Mouse (Mus musculus): ENCODE results near the gene Gm2174. TPM values are rescaled to one million over a fixed set of nuclear protein-coding genes. Genes with fewer than 3 reads are reported as not detected.

The Gm2174 gene
- total RNA-seq (2014; rRNA removed) (not detected in 2 replicates), polyA plus RNA-seq (2015; fragmentation: Nextera tagmentation; extraction: Ambion mirVana) (not detected in 2 replicates)

DNA sequence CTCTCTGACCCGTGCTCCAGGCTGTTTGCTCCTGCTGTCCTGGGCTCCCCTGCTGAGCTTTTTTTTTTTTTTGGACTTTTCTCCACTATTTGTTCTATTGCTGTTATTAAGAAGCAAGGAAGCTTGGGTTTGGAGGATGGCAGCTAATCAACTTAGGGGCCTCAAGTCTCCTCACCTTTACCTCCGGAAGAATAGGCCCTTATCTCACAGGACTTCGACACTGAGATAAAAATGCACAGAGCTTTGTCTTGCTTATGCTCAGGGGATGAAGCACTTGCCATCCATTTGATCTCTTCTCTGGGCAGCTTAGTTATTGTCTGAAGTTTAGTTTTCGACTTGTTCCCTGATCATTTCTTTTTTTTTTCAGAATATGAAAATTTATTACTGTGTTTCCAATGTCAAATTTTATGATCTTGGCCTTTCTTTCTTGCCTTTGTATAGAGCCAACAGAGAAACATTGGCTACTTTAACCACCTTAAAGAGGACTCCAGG, at the start of gene Gm2174:
Gm2174 (plus strand) TSS at position 442 of the 492 bp plus-strand sequence.
- no peaks in the 10 kb centered on the region for H3K36me3 ChIP-seq (ENCODE audit: insufficient read depth, low read length)
- H3K4me2 ChIP-seq (ENCODE audit: low read depth, low read length, poor library complexity, severe bottlenecking), result no peak within 1 kb of the TSS
- no peak within 1 kb of the TSS for H3K9ac ChIP-seq (replicated peaks; ENCODE audit: low read length, poor library complexity, severe bottlenecking)
- H3K27me3 ChIP-seq (ENCODE audit: insufficient read depth, low read length), result no peaks in the 10 kb centered on the region
- no peak for TF ChIP-seq CTCF (IDR thresholded peaks at IDR 0.05)
- no peak within 1 kb of the TSS for H3K27ac ChIP-seq (ENCODE audit: low read depth, low read length)
- 78% methylated on average over 4 of the region's 4 CpGs for WGBS
- no peak for ATAC-seq (ENCODE audit: low FRiP score)
- H3K4me3 ChIP-seq (ENCODE audit: low read depth, low read length), result no peak within 1 kb of the TSS
- no peaks in the 10 kb centered on the region for H3K9me3 ChIP-seq (ENCODE audit: low read length)
- no peaks in the 10 kb centered on the region for H3K4me1 ChIP-seq (ENCODE audit: insufficient read depth, low read length)
- DNase-seq (ENCODE audit: low spot score), result no peak

DNA sequence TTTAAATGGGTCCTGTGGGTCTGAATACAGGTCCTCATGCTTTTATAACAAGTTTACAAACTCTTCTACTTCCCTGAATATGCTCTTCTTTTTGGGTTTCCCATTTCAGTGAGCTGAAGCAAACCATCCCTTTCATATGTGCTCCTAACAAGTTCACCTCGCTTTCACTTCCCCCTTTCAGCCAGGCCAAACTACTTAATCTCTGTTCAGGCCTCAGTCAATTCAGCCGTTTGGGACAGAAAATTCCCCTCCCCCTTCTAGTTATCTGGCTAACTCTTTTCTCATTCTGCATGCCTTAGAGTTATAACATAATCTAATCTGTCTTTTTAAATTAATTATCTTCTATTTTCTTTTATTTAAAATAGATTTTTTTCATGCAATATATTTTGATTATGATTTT, 43.1 kb upstream of the Gm2174 start:
- Histone ChIP-seq H3K36me3 (ENCODE audit: insufficient read depth, low read length) (no peaks in the 10 kb centered on the region), H3K27me3 (ENCODE audit: insufficient read depth, low read length) (no peaks in the 10 kb centered on the region), H3K4me2 (ENCODE audit: low read depth, low read length, poor library complexity, severe bottlenecking) (no peak overlapping the region), H3K27ac (ENCODE audit: low read depth, low read length) (no peak overlapping the region), H3K4me3 (ENCODE audit: low read depth, low read length) (no peak overlapping the region), H3K4me1 (ENCODE audit: insufficient read depth, low read length) (no peaks in the 10 kb centered on the region), H3K9me3 (ENCODE audit: low read length) (no peaks in the 10 kb centered on the region), H3K9ac (replicated peaks; ENCODE audit: low read length, poor library complexity, severe bottlenecking) (no peak overlapping the region)
- DNase-seq (ENCODE audit: low spot score) (no peak), ATAC-seq (ENCODE audit: low FRiP score) (no peak)
- 27% methylated on average over 2 of the region's 2 CpGs for WGBS
- TF ChIP-seq CTCF (IDR thresholded peaks at IDR 0.05), result no peak

DNA sequence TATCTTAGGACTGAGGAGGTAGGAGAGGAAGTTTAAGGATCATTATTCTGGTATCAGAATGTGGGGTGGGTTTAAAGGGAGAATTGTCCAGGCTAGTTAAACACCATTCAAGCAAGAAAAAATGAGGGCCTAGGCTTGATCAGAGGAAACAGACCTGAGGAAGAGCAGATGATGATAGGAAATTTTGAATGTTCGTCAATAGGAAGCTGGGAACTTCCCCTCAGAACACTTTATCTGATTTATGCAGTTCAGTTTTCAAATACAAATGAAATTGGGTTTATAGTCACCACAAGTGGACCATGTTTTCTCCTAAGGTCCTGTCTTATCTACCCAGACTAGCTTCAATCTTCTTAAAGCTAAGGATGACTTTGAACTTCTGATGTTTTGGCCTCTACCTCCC, 42.3 kb upstream of the Gm2174 start:
- ATAC-seq (ENCODE audit: low FRiP score) (no peak), DNase-seq (ENCODE audit: low spot score) (no peak)
- no peak overlapping the region for H3K9ac ChIP-seq (replicated peaks; ENCODE audit: low read length, poor library complexity, severe bottlenecking)
- no peak overlapping the region for H3K4me2 ChIP-seq (ENCODE audit: low read depth, low read length, poor library complexity, severe bottlenecking)
- TF ChIP-seq CTCF (IDR thresholded peaks at IDR 0.05), result no peak
- WGBS, result 70% methylated on average over 1 of the region's 1 CpGs
- no peaks in the 10 kb centered on the region for H3K27me3 ChIP-seq (ENCODE audit: insufficient read depth, low read length)
- H3K4me3 ChIP-seq (ENCODE audit: low read depth, low read length), result no peak overlapping the region
- H3K4me1 ChIP-seq (ENCODE audit: insufficient read depth, low read length), result no peaks in the 10 kb centered on the region
- H3K36me3 ChIP-seq (ENCODE audit: insufficient read depth, low read length), result no peaks in the 10 kb centered on the region
- H3K9me3 ChIP-seq (ENCODE audit: low read length), result no peaks in the 10 kb centered on the region
- H3K27ac ChIP-seq (ENCODE audit: low read depth, low read length), result no peak overlapping the region

DNA sequence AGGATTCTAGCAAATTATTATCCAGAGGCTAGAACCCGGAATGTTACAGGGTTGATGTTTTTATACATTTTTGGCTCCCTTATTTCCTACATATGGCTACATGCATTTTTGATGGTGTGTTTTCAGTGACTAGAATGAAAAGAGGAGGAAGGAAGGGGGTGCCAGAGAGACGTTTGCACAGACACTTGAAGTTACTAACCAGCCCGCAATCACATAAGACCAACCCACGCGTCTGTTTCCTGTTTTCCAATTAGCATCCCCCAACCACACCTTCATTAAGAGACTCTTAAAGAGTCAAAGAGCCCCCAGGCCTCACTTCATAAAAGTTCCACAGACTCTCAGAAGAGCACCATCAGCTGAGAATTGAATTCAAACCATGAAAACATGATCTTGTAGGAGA, 41.6 kb upstream of the Gm2174 start:
- Histone ChIP-seq H3K9ac (replicated peaks; ENCODE audit: low read length, poor library complexity, severe bottlenecking) (no peak overlapping the region), H3K4me2 (ENCODE audit: low read depth, low read length, poor library complexity, severe bottlenecking) (no peak overlapping the region), H3K4me3 (ENCODE audit: low read depth, low read length) (no peak overlapping the region), H3K27ac (ENCODE audit: low read depth, low read length) (no peak overlapping the region), H3K27me3 (ENCODE audit: insufficient read depth, low read length) (no peaks in the 10 kb centered on the region), H3K36me3 (ENCODE audit: insufficient read depth, low read length) (no peaks in the 10 kb centered on the region), H3K4me1 (ENCODE audit: insufficient read depth, low read length) (no peaks in the 10 kb centered on the region), H3K9me3 (ENCODE audit: low read length) (no peaks in the 10 kb centered on the region)
- DNase-seq (ENCODE audit: low spot score) (no peak), ATAC-seq (ENCODE audit: low FRiP score) (no peak)
- 77% methylated on average over 5 of the region's 5 CpGs for WGBS
- no peak for TF ChIP-seq CTCF (IDR thresholded peaks at IDR 0.05)

DNA sequence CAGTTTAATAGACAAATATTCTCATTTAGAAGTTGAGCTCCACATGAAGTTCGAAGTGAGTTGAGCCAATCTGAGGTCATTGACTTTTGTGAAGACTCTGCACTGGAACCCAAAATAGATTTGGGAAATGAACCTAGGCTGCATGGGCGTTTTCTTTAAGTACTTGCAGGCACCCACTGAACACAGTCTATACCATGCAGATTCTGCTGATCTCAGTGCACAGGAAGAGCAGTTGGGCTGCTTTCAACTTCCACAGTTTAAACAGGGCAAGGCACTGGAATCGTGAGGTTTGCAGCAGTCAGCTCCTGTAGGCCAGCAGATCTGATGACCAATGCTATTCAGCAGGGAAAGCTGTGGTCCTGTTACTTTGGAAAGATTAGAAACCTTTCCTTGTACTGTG, 31.5 kb upstream of the Gm2174 start:
- no peak for ATAC-seq (ENCODE audit: low FRiP score)
- H3K27ac ChIP-seq (ENCODE audit: low read depth, low read length), result no peak overlapping the region
- WGBS, result 65% methylated on average over 3 of the region's 3 CpGs
- H3K36me3 ChIP-seq (ENCODE audit: insufficient read depth, low read length), result no peaks in the 10 kb centered on the region
- TF ChIP-seq CTCF (IDR thresholded peaks at IDR 0.05), result no peak
- H3K4me1 ChIP-seq (ENCODE audit: insufficient read depth, low read length), result no peaks in the 10 kb centered on the region
- H3K4me2 ChIP-seq (ENCODE audit: low read depth, low read length, poor library complexity, severe bottlenecking), result no peak overlapping the region
- no peak overlapping the region for H3K4me3 ChIP-seq (ENCODE audit: low read depth, low read length)
- DNase-seq (ENCODE audit: low spot score), result no peak
- no peaks in the 10 kb centered on the region for H3K27me3 ChIP-seq (ENCODE audit: insufficient read depth, low read length)
- no peaks in the 10 kb centered on the region for H3K9me3 ChIP-seq (ENCODE audit: low read length)
- H3K9ac ChIP-seq (replicated peaks; ENCODE audit: low read length, poor library complexity, severe bottlenecking), result no peak overlapping the region

DNA sequence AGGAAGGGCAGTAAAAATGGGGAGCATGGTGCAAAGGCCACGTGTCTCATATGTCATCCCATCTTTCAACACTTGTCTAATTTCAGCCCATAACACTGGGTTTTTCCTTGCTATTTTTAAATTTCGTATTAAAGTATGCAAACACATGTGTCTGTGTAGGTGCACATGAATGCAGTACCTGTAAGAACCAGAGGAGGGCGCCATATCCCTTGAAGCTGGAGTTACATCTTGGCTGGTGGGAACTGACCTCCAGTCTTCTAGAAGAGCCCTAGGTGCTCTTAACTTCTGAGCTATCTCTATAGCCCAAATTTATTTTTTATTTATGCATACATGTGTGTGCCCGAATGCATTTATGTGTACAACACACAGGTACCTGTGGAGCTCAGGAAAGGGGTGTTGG, 30.2 kb upstream of the Gm2174 start:
- Histone ChIP-seq H3K27ac (ENCODE audit: low read depth, low read length) (no peak overlapping the region), H3K9me3 (ENCODE audit: low read length) (no peaks in the 10 kb centered on the region), H3K4me2 (ENCODE audit: low read depth, low read length, poor library complexity, severe bottlenecking) (no peak overlapping the region), H3K4me1 (ENCODE audit: insufficient read depth, low read length) (no peaks in the 10 kb centered on the region), H3K4me3 (ENCODE audit: low read depth, low read length) (no peak overlapping the region), H3K9ac (replicated peaks; ENCODE audit: low read length, poor library complexity, severe bottlenecking) (no peak overlapping the region), H3K27me3 (ENCODE audit: insufficient read depth, low read length) (no peaks in the 10 kb centered on the region), H3K36me3 (ENCODE audit: insufficient read depth, low read length) (no peaks in the 10 kb centered on the region)
- WGBS, result 69% methylated on average over 4 of the region's 4 CpGs
- peak; percentile 28 for TF ChIP-seq CTCF (IDR thresholded peaks at IDR 0.05)
- DNase-seq (ENCODE audit: low spot score) (no peak), ATAC-seq (ENCODE audit: low FRiP score) (no peak)

Data from midbrain, postnatal 0 days (tissue).